Mouse (Mus musculus) C2C12 (cell line): ENCODE results near the gene Nrxn1.
A peak's percentile ranks its signal among the peaks of the same experiment; 100 is the strongest.

Source experiments
- CEBPB ChIP-seq: IDR thresholded peaks from one replicate; pipeline ENCODE4 v1.6.1; 2011; ENCODE audit warnings: low read depth, mild to moderate bottlenecking, control low read depth, moderate library complexity
- CTCF ChIP-seq: IDR thresholded peaks from one replicate; pipeline ENCODE4 v1.5.1; 2011; ENCODE audit not compliant: control insufficient read depth, insufficient read depth, insufficient read length
- MAX ChIP-seq: IDR thresholded peaks from one replicate; pipeline ENCODE4 v1.6.1; 2011; ENCODE audit warnings: mild to moderate bottlenecking, control low read depth
- MYOD1 ChIP-seq: IDR thresholded peaks from one replicate; pipeline ENCODE4 v1.6.1; 2011; ENCODE audit warnings: low read depth; ENCODE audit not compliant: control insufficient read depth, insufficient read length
- MYOG ChIP-seq: IDR thresholded peaks from one replicate; pipeline ENCODE4 v1.6.1; 2011; ENCODE audit not compliant: control insufficient read depth, insufficient read length; ENCODE audit errors: extremely low read depth
- USF1 ChIP-seq: IDR thresholded peaks from one replicate; pipeline ENCODE4 v1.6.1; 2011; ENCODE audit warnings: low read depth, mild to moderate bottlenecking, control low read depth, moderate library complexity

- no peak for TF ChIP-seq CTCF
- peak; percentile 48 for TF ChIP-seq MYOD1
- TF ChIP-seq MAX, result no peak
- no peak for TF ChIP-seq USF1
- TF ChIP-seq CEBPB, result no peak
- no peak for TF ChIP-seq MYOG
Observed at GRCm38 (mm10) chr17:90696071-90696800, 396.6 kb downstream of the Nrxn1 start.
